Mouse (Mus musculus): Measurements from ENCODE around the gene Tmem50b.

The Tmem50b gene

DNA sequence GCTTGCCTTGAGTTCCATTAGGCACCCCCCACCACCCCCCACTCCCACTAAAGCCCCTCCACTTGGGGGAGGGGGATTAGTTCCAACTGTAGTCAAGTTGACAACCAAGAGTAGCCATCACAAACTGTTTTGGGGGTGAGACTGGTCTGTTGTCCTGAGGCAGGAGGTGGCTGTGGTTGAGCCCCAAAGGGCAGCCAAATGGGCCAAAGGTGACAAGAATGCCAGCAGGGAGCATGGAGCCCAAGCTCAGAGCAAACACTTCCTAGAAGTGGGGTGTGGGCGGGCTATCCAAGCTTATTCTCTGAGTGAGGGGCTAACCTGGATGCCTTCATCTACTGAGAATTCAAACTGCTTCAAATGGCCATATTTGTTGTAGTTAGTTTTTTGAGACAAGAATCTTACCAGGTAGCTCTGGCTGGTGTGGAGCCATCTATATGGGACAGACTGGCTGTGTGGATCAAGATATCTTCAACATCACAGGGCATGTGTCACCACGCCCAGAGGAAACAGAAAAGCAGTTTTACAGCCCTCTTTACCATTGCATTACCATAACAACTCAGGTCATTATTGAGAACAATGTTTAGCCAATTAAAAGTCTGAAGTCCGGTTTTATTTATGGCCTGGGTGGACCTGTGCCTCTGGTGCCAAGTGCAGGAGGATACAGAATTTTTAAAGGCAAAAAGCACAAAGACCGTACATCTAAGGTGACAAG, 32.9 kb downstream of the Tmem50b start:
- DNase-seq, result peak; percentile 88

DNA sequence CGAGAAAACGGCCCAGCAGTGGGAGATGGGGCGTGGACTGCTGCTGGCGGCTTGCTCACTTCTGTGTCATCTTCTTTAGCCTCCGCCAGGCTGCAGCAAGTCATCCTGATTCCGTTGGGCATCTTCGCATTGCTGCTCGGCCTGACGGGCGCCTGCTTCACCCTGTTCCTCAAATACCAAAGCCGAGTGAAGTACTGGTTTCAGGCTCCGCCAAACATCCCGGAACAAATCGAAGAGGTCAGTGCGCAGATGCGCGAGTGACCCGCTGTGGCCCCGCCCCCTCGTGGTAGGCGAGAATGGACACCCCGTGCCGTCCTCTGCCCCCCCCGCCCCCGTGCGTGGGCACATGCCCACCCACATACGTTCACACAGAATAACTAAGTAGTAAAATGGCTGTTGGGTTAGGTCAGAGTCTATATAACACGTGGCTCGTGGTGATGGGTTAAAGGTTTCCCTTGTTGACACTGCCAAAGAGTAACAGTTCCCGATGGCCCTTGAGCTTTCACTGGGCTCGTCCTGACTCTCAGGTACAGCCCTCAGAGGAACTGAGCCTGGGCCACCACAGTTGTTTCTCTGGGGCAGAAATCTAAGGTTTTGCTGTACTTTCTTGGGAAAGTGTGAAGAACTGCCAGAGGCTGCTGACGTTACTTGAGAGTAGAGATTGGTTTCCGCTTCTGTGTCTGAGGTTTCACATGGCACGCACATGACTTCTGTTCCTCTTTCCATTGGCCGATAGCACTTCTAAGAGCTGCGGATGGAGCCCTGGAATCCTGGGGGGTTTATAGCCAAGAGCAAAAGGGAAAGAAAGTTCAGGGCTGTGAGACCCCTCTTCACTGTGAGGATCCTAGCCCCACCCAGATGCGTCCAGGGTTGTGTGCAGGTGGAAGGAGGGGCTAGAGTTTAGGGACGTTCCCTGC, 35.8 kb downstream of the Tmem50b start:
- peak; percentile 91 for DNase-seq

DNA sequence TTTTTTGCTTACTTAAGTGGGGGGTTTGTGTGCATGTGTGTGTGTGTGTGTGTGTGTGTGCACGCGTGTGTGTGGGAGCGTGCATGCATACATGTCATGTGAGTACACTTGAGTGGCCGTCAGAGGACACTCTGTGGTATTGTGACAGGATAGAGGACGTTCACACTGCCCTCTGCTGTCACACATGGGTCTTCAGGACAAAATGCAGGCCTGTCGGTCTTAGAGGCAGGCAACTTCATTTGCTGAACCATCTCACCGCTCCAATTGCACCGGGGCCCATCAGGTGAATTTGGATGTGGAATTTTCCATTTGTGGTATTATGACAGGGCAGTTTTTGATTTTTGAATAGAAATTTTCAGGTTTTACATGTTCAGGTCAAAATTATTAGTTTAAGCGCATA, 36.5 kb downstream of the Tmem50b start:
- peak; percentile 91 for DNase-seq

- DNase-seq, result peak; percentile 98
These were observed 39.9 kb downstream of the Tmem50b start for GRCm38 (mm10) chr16:91557693-91558092.

DNA sequence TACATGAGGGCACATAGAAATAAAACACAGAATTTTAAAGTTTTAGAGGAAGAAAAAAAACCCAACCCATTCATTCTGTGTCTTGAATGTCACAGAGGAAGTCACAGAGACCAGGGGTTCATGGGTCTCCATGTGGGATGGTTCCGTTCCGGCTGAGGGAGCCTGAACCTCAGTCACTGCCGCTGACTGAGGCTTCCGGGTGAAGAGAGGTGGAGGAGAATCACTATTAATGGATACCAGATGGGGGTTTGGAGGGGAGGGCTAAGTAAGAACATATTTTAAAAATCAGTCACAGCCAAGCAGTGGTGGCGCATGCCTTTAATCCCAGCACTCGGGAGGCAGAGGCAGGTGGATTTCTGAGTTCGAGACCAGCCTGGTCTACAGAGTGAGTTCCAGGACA, 40.4 kb downstream of the Tmem50b start:
- DNase-seq, result no peak

DNA sequence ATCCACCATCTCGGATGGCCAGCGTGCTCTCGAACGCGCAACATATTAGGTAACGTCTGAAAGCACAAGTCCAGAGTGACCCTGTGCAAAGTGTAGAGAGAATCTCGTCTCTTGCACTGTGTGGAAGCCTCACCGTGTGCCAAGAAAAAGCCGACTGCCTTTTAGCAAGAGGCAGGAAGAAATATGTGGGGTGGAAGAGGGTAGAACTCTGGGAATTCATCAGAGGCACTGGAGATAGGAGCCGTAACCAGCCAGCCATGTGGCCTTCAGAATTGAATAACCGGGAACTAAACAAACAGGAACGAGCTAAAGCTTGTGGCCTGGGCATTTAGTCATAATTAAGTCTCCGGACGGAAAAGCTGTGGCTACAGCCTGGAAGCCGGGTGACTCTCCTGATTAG, 40.9 kb downstream of the Tmem50b start:
- no peak for DNase-seq

GRCm38 (mm10) chr16:91555017-91555605, 42.5 kb downstream of the Tmem50b start:
- peak; percentile 89 for DNase-seq

DNA sequence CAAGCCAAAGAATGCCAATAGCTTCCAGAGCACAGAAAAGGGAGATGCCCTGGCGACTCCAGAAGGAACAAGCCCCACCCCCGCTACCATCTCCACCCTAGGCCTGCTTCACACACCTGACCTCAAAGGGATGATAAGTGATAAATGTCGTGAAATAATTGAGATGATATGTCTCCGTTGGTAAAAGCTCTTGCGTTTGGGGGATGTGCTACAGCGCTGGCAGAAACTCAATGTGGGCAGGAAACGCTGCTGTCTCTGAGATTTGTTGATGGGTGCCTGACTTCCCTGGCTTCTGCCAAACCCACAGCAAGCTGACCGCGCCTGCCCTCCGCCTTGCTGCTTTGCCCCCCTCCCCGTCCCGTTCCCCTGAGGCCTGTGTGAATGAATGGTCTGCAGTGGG, 44.0 kb downstream of the Tmem50b start:
- DNase-seq, result peak; percentile 97

- peak; percentile 88 for DNase-seq
These were observed 45.5 kb downstream of the Tmem50b start for GRCm38 (mm10) chr16:91552072-91552471.

DNA sequence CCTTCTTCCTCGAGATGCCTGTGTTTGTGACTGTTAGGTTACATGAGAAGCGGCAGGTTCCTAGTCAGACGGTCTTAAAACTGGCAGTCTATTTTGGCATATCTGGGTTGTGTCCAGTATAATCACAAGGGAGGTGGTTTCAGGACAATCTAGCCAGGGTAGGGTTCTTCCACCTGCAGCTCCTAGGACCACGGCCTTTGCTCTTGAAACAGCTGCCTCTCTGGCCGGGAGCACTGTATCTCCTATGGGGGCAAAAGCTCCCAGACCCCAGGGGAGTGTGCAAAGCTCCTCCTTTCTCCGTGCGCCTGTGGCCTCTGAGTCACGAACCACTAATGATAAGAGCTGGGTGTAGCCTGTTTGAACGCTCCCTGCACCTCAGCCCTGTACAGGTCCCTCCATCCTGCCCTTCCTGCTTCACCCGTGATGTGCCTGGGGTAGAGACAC, 46.5 kb downstream of the Tmem50b start:
- peak; percentile 96 for DNase-seq

GRCm38 (mm10) chr16:91549616-91550015, 48.0 kb downstream of the Tmem50b start:
- no peak for DNase-seq

GRCm38 (mm10) chr16:91548996-91549395, 48.6 kb downstream of the Tmem50b start:
- DNase-seq, result no peak

GRCm38 (mm10) chr16:91548586-91548985, 49.0 kb downstream of the Tmem50b start:
- DNase-seq, result peak; percentile 90

GRCm38 (mm10) chr16:91547974-91548373, 49.6 kb downstream of the Tmem50b start:
- peak; percentile 89 for DNase-seq

DNA sequence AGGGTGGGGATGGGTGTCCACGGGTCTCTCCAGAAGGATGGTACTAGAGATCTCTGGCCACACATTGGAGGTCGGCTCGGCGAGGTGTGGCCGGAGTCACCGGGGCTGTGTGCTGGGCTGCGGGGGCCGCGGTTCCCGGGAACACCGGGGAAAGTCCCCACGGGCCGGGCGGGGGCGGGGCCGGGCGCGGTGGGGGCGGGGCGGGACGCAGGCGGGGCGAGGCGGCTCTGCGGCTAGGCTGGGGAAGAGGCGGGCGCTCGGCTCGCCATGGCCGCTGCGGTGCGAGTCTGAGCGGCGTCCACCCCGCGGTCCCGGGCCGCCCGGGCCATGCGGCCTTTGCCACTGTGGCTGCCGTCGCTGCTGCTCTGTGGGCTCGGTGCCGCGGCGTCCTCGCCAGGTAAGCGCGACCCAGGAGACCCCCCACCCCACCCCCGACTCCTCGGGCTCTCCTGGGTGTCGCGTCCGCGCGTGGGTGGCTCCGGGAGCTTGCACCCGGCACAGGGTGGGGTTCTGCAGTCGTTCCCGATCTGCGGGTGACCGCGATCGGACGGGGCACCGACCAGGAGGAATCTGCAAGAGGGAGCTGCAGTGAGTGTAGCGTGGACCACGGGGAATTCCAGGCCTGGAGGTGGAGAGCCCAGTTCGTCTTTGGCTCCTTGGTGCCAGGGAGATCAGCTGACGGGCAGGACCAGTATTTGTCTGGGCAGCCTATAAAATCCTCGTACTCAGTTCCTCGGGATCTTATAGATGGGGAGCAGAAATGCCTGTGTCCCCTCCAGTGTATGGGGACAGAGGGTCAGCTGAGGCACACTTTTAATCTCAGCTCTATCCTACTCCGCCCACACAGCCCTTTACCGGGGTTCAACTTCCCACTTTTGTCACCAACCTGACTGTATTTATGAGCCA, 50.5 kb downstream of the Tmem50b start, which contains the start of gene Ifngr2:
TSS of gene Ifngr2 (plus strand) at position 237 of the 906 bp plus-strand sequence.
- DNase-seq, result peak; percentile 98

GRCm38 (mm10) chr16:91546391-91546835, 51.2 kb downstream of the Tmem50b start:
- peak; percentile 98 for DNase-seq

- peak; percentile 93 for DNase-seq
These were observed 51.9 kb downstream of the Tmem50b start for GRCm38 (mm10) chr16:91545597-91546281.

DNA sequence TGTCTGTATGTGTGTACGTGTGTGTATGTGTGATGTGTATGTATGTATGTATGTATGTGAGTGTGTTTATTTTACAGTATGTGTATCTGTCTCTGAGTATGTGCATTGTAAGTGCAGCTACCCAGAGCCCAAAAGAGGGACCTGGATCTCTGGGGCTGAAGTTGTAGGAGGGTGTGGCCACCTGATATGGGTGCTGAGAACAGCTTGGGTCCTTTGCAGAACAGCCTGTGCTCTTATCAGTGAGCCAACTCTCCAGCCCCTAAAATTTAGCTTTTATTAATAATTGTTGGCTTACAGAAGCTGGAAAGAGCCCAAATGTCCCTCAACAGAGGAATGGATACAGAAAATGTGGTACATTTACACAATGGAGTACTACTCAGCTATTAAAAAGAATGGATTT, 54.0 kb downstream of the Tmem50b start:
- no peak for DNase-seq

DNA sequence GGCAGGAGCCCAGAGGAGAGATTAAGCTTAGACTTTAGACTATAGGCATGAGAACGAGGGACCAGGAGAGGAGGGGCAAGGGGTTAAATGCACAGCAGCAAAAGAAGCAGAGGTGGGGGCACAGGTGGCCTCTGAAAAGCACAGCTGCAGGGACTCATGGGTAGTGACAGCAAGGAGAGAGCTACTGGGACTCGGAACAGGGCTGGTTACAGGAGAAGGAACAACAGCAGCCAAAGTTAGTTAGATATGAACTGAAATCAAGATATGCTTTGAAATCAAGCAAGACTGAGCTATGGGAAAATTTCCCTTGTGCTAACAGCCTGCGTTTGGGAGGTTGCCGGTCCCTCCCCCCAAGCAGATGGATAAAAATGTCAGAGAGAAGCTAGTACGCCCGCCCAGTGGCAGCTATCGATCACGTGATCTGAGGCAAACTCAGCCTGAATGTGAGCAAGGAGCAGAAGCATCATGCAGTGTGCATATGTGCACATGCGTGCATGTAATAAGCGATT, 56.0 kb downstream of the Tmem50b start:
- peak; percentile 93 for DNase-seq

GRCm38 (mm10) chr16:91538513-91538912, 59.1 kb downstream of the Tmem50b start:
- DNase-seq, result no peak

DNA sequence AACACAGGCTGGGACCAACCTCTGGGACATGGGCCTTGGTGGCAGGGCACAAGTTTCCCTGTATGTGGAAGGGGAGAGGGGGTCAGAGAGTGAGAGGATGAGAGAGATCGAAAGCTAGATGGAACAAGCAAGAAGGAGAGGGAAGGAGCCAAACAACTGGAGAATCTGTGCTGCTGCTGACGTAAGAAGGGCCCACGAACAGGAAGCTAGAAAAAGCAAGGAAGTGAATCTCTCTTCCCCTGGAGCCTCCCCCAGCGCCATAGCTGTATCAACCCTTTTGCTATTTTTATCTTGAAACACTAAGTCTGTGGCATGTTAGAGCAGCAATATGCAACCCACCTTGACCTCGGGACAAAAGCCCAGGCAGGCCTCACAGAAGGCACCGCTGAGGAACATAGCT, 59.5 kb downstream of the Tmem50b start:
- peak; percentile 91 for DNase-seq
